In genomic region chr3:69222502-69222900, GRCm38 (mm10) we compare ENCODE assay signal across 30 mouse cellular contexts. TPM values are rescaled to one million over a fixed set of nuclear protein-coding genes. Genes with fewer than 3 reads are reported as not detected.
DNase-seq lines count a peak whose midpoint lies in the region; ATAC-seq and TF ChIP-seq lines count a peak whose summit lies in the region.
"Had no signal": no experiment of that assay in that cellular context is flagged by ENCODE, and none has a peak within 500 bp of the region (broad histone marks: within the 10 kb centered on the region; RNA-seq: fewer than 3 reads in every experiment).

No protein-coding gene starts in this region.

- no peak overlapping the region for H3K4me2 ChIP-seq in heart, embryonic 11.5 days
- H3K4me2 ChIP-seq in stomach, embryonic 15.5 days, result peak overlapping the region; percentile 40
- H3K4me2 ChIP-seq: embryonic facial prominence, embryonic 13.5 days; forebrain, embryonic 15.5 days; hindbrain, embryonic 15.5 days; kidney, embryonic 15.5 days; limb, embryonic 12.5 days had no signal

- no peaks in the 10 kb centered on the region for H3K27me3 ChIP-seq in heart, embryonic 11.5 days (ENCODE audit: control insufficient read depth, insufficient read depth, low read length)
- H3K27me3 ChIP-seq in testis, adult 2 months (ENCODE audit: control insufficient read depth, insufficient read depth, low read length), result no peaks in the 10 kb centered on the region
- no peaks in the 10 kb centered on the region for H3K27me3 ChIP-seq in stomach, embryonic 15.5 days (replicated peaks)
- H3K27me3 ChIP-seq: embryonic facial prominence, embryonic 13.5 days; forebrain, embryonic 15.5 days; hindbrain, embryonic 15.5 days; kidney, embryonic 15.5 days; limb, embryonic 12.5 days had no signal

- H3K27ac ChIP-seq in heart, embryonic 11.5 days (ENCODE audit: low read depth, low read length), result no peak overlapping the region
- no peak overlapping the region for H3K27ac ChIP-seq in testis, adult 2 months (ENCODE audit: control insufficient read depth, insufficient read depth, low read depth, low read length)
- peak overlapping the region; percentile 52 for H3K27ac ChIP-seq in stomach, embryonic 15.5 days
- H3K27ac ChIP-seq: embryonic facial prominence, embryonic 13.5 days; forebrain, embryonic 10.5 days; forebrain, embryonic 15.5 days; hindbrain, embryonic 10.5 days; hindbrain, embryonic 15.5 days; kidney, embryonic 15.5 days; left cerebral cortex, adult 2 months; limb, embryonic 12.5 days; macrophage had no signal

- TF ChIP-seq CTCF in testis, adult 2 months (IDR thresholded peaks at IDR 0.05; ENCODE audit: control insufficient read depth, insufficient read depth, insufficient replicate concordance, low read depth, low read length), result no peak

- no peak for TF ChIP-seq POLR2A in testis, adult 2 months (IDR thresholded peaks at IDR 0.05; ENCODE audit: control insufficient read depth, low read depth, low read length)

- no peaks in the 10 kb centered on the region for H3K4me1 ChIP-seq in heart, embryonic 11.5 days (ENCODE audit: control insufficient read depth, insufficient read depth, low read length)
- peaks cover 3% of the 10 kb centered on the region for H3K4me1 ChIP-seq in testis, adult 2 months (ENCODE audit: control insufficient read depth, insufficient read depth, low read length)
- H3K4me1 ChIP-seq in stomach, embryonic 15.5 days, result no peaks in the 10 kb centered on the region
- H3K4me1 ChIP-seq: embryonic facial prominence, embryonic 13.5 days; forebrain, embryonic 15.5 days; hindbrain, embryonic 15.5 days; kidney, embryonic 15.5 days; limb, embryonic 12.5 days had no signal

- no peaks in the 10 kb centered on the region for H3K36me3 ChIP-seq in heart, embryonic 11.5 days (ENCODE audit: control insufficient read depth, insufficient read depth, low read length)
- no peaks in the 10 kb centered on the region for H3K36me3 ChIP-seq in testis, adult 2 months (ENCODE audit: control insufficient read depth, insufficient read depth, low read length)
- H3K36me3 ChIP-seq in stomach, embryonic 15.5 days, result no peaks in the 10 kb centered on the region
- H3K36me3 ChIP-seq: embryonic facial prominence, embryonic 13.5 days; forebrain, embryonic 10.5 days; forebrain, embryonic 15.5 days; G1E; hindbrain, embryonic 10.5 days; hindbrain, embryonic 15.5 days; kidney, embryonic 15.5 days; limb, embryonic 12.5 days had no signal

- no peaks in the 10 kb centered on the region for H3K9me3 ChIP-seq in heart, embryonic 11.5 days (replicated peaks; ENCODE audit: control insufficient read depth, low read length)
- no peaks in the 10 kb centered on the region for H3K9me3 ChIP-seq in stomach, embryonic 15.5 days
- H3K9me3 ChIP-seq: embryonic facial prominence, embryonic 13.5 days; forebrain, embryonic 15.5 days; G1E; hindbrain, embryonic 10.5 days; hindbrain, embryonic 15.5 days; kidney, embryonic 15.5 days; limb, embryonic 12.5 days had no signal

- ATAC-seq in heart, embryonic 11.5 days (replicated peaks; ENCODE audit: insufficient number of reproducible peaks, low FRiP score, low TSS enrichment), result no peak
- 0 out of 2 replicates have a peak, but pooled peaks have one; percentile 52 for ATAC-seq in stomach, embryonic 15.5 days (ENCODE audit: insufficient read depth, low FRiP score, low read depth)
- ATAC-seq: forebrain, embryonic 15.5 days had no signal

- 88% methylated on average over 14 of the region's 14 CpGs for WGBS in heart, embryonic 11.5 days (ENCODE audit: insufficient replicate concordance)
- WGBS in stomach, embryonic 15.5 days, result 65% methylated on average over 14 of the region's 14 CpGs

- H3K4me3 ChIP-seq in heart, embryonic 11.5 days (ENCODE audit: low read depth, low read length), result no peak overlapping the region
- peak overlapping the region; percentile 47 for H3K4me3 ChIP-seq in testis, adult 2 months (ENCODE audit: control insufficient read depth, low read depth, low read length)
- H3K4me3 ChIP-seq in stomach, embryonic 15.5 days (replicated peaks), result peak overlapping the region; percentile 34
- H3K4me3 ChIP-seq: embryonic facial prominence, embryonic 13.5 days; forebrain, embryonic 10.5 days; forebrain, embryonic 15.5 days; hindbrain, embryonic 10.5 days; hindbrain, embryonic 15.5 days; kidney, embryonic 15.5 days; left cerebral cortex, adult 2 months; limb, embryonic 12.5 days had no signal

- no peak overlapping the region for H3K9ac ChIP-seq in heart, embryonic 11.5 days (ENCODE audit: low read depth, low read length)
- H3K9ac ChIP-seq in stomach, embryonic 15.5 days, result no peak overlapping the region
- H3K9ac ChIP-seq: embryonic facial prominence, embryonic 13.5 days; forebrain, embryonic 15.5 days; hindbrain, embryonic 15.5 days; kidney, embryonic 15.5 days; limb, embryonic 12.5 days had no signal

- peak; percentile 74 for DNase-seq in heart, adult 11 months
- DNase-seq in testis, postnatal 14 days (ENCODE audit: low spot score), result no peak
- DNase-seq in urinary bladder, postnatal 36 days (ENCODE audit: low spot score in 2 of 2), result no peak
- DNase-seq in embryo, embryonic 10 days (ENCODE audit: low spot score), result no peak
- DNase-seq: adrenal gland, postnatal 10 days; cerebellum, adult 11 months; cerebellum, adult 9-11 months; heart, postnatal 14 days; kidney, adult 11 months; kidney, postnatal 25 days; midbrain, embryonic 14.5 days; right cerebral cortex, postnatal 14 days; thymus, postnatal 14 days had no signal

RNA-seq across cellular contexts. Expression of gene Arl14, which starts 0.3 kb away (rescaled TPM):
- not detected in 2 replicates for polyA plus RNA-seq in heart, embryonic 11.5 days (2014; fragmentation: Nextera tagmentation; extraction: Ambion mirVana)
- polyA plus RNA-seq in testis, adult 2 months (2012; rRNA removed), result not detected in 2 replicates
- polyA plus RNA-seq in stomach, embryonic 15.5 days (2015; fragmentation: Nextera tagmentation; extraction: Ambion mirVana), result 9.6 and 11.4 TPM in 2 replicates
- polyA plus RNA-seq: embryonic facial prominence, embryonic 13.5 days; forebrain, embryonic 10.5 days; forebrain, embryonic 15.5 days; G1E; heart, embryonic 14.5 days; hindbrain, embryonic 10.5 days; hindbrain, embryonic 15.5 days; limb, embryonic 12.5 days; liver, adult 2 months; liver, embryonic 16.5 days; macrophage; midbrain, embryonic 14.5 days; neural tube, embryonic 14.5 days had no signal

Comparison
In these comparisons a context has a peak if more than half of its experiments do, and no peak if none do; other contexts are left out.
1. RNA of gene Arl14, which starts 0.3 kb away (polyA plus RNA-seq): 9.6 to 11.4 TPM in stomach, embryonic 15.5 days; not detected in heart, embryonic 11.5 days and not detected in testis, adult 2 months; every median in the first group is over 10 times any median in the second.